Mouse (Mus musculus) forebrain, embryonic 11.5 days (tissue): ENCODE measurements around the gene Eif2ak3. TPM values are rescaled to one million over a fixed set of nuclear protein-coding genes. Genes with fewer than 3 reads are reported as not detected.

Source experiments
- ATAC-seq: fragments of 200-750 bp; cut with Nextera tagmentation; replicated peaks from 2 replicates; pipeline ENCODE4 v1.8.0; 2017; ENCODE audit warnings: moderate TSS enrichment; ENCODE audit not compliant: low FRiP score
- DNase-seq: peaks from one replicate; pipeline ENCODE4 v3.0.0-alpha.2; 2017; ENCODE audit warnings: low spot score
- H3K27ac ChIP-seq: fragments of 300-500 bp; sonication (generic); 2 replicates; pipeline ENCODE4 v1.5.1; 2014; ENCODE audit warnings: low read depth, low read length
- H3K27me3 ChIP-seq: fragments of 300-500 bp; sonication (generic); 2 replicates; pipeline ENCODE4 v1.6.1; 2014; ENCODE audit warnings: mild to moderate bottlenecking, low read length, mixed read lengths; ENCODE audit not compliant: control insufficient read depth, insufficient read depth
- H3K36me3 ChIP-seq: fragments of 300-500 bp; sonication (generic); 2 replicates; pipeline ENCODE4 v1.6.1; 2014; ENCODE audit warnings: mild to moderate bottlenecking, low read length, moderate library complexity, mixed read lengths; ENCODE audit not compliant: control insufficient read depth, insufficient read depth
- H3K4me1 ChIP-seq: fragments of 300-500 bp; sonication (generic); replicated peaks from 2 replicates; pipeline ENCODE4 v1.6.1; 2014; ENCODE audit warnings: low read length, mixed read lengths; ENCODE audit not compliant: control insufficient read depth, insufficient read depth
- H3K4me2 ChIP-seq: fragments of 300-500 bp; sonication (generic); 2 replicates; pipeline ENCODE4 v1.6.1; 2014; ENCODE audit warnings: low read depth, mild to moderate bottlenecking, low read length, moderate library complexity, mixed read lengths; ENCODE audit not compliant: severe bottlenecking
- H3K4me3 ChIP-seq: fragments of 300-500 bp; sonication (generic); 2 replicates; pipeline ENCODE4 v1.5.1; 2014; ENCODE audit warnings: low read depth, low read length
- H3K9ac ChIP-seq: fragments of 300-500 bp; sonication (generic); 2 replicates; pipeline ENCODE4 v1.6.1; 2014; ENCODE audit warnings: low read length
- H3K9me3 ChIP-seq: fragments of 300-500 bp; sonication (generic); 2 replicates; pipeline ENCODE4 v1.6.1; 2016; ENCODE audit warnings: low read length, mixed read lengths; ENCODE audit not compliant: control insufficient read depth
- WGBS: fragments of 180-500 bp; shearing (Covaris S2); extraction: QIAGEN DNeasy Blood & Tissue Kit; methylation state at CpG from one replicate; pipeline ENCODE4 v1.1.7; 2014; 5-methylcytosine and 5-hydroxymethylcytosine counted together
- polyA plus RNA-seq: library from polyadenylated mRNA; unstranded; fragments of >200 nt; fragmentation: Nextera tagmentation; extraction: Ambion mirVana; gene quantifications from 2 replicates; pipeline ENCODE4 v1.2.1, GENCODE M21; 2014

Eif2ak3 gene
- polyA plus RNA-seq, 1 experiment from 2014 or later: 11.0 TPM

- WGBS: 71% methylated on average over 5 of the region's 5 CpGs
- no peak for DNase-seq
- no peak for ATAC-seq
- no peaks in the 10 kb centered on the region for H3K36me3 ChIP-seq
- no peak overlapping the region for H3K4me3 ChIP-seq
- H3K9me3 ChIP-seq: no peaks in the 10 kb centered on the region
- H3K4me2 ChIP-seq: peak overlapping the region; percentile 6; the same call in 1 of the 2 replicates
- no peaks in the 10 kb centered on the region; the same call in 1 of the 2 replicates for H3K4me1 ChIP-seq
- H3K9ac ChIP-seq: no peak overlapping the region; the same call in 1 of the 2 replicates
- H3K27me3 ChIP-seq: no peaks in the 10 kb centered on the region
- no peak overlapping the region for H3K27ac ChIP-seq
Measured at GRCm38 (mm10) chr6:70842991-70843390, 1.3 kb upstream of the Eif2ak3 start.

- Histone ChIP-seq H3K27me3 (no peaks in the 10 kb centered on the region), H3K9ac (peak overlapping the region; percentile 82), H3K4me3 (peak overlapping the region; percentile 89), H3K9me3 (no peaks in the 10 kb centered on the region), H3K36me3 (no peaks in the 10 kb centered on the region), H3K4me1 (no peaks in the 10 kb centered on the region; the same call in 1 of the 2 replicates), H3K4me2 (peak overlapping the region; percentile 71), H3K27ac (peak overlapping the region; percentile 70)
- ATAC-seq: no peak
- no peak for DNase-seq
- WGBS: 1% methylated on average over 38 of the region's 38 CpGs
Measured at GRCm38 (mm10) chr6:70844896-70845646, 756 bp downstream of the Eif2ak3 start.

GRCm38 (mm10) chr6:70847386-70847785 lies 3.1 kb downstream of the Eif2ak3 start:
- no peaks in the 10 kb centered on the region for H3K36me3 ChIP-seq
- H3K4me3 ChIP-seq: no peak overlapping the region
- ATAC-seq (no peak), DNase-seq (no peak)
- WGBS: 55% methylated on average over 3 of the region's 3 CpGs
- H3K4me1 ChIP-seq: no peaks in the 10 kb centered on the region; the same call in 1 of the 2 replicates
- H3K27ac ChIP-seq: no peak overlapping the region
- no peaks in the 10 kb centered on the region for H3K9me3 ChIP-seq
- no peaks in the 10 kb centered on the region for H3K27me3 ChIP-seq
- no peak overlapping the region for H3K9ac ChIP-seq
- no peak overlapping the region for H3K4me2 ChIP-seq

GRCm38 (mm10) chr6:70853371-70853770 lies 9.1 kb downstream of the Eif2ak3 start:
- Histone ChIP-seq H3K9ac (no peak overlapping the region), H3K27ac (no peak overlapping the region), H3K4me1 (no peaks in the 10 kb centered on the region), H3K4me2 (no peak overlapping the region), H3K36me3 (no peaks in the 10 kb centered on the region), H3K4me3 (no peak overlapping the region), H3K27me3 (no peaks in the 10 kb centered on the region), H3K9me3 (no peaks in the 10 kb centered on the region)
- WGBS: 82% methylated on average over 4 of the region's 4 CpGs
- no peak for ATAC-seq
- DNase-seq: no peak

GRCm38 (mm10) chr6:70855529-70856309 lies 11.4 kb downstream of the Eif2ak3 start:
- no peak for DNase-seq
- H3K36me3 ChIP-seq: peaks cover 2% of the 10 kb centered on the region; the same call in 1 of the 2 replicates
- H3K4me2 ChIP-seq: no peak overlapping the region
- H3K4me1 ChIP-seq: no peaks in the 10 kb centered on the region
- H3K27me3 ChIP-seq: no peaks in the 10 kb centered on the region
- no peak for ATAC-seq
- WGBS: 90% methylated on average over 13 of the region's 13 CpGs
- no peak overlapping the region for H3K9ac ChIP-seq
- no peak overlapping the region for H3K27ac ChIP-seq
- no peak overlapping the region for H3K4me3 ChIP-seq
- H3K9me3 ChIP-seq: no peaks in the 10 kb centered on the region

GRCm38 (mm10) chr6:70862726-70863125 lies 18.4 kb downstream of the Eif2ak3 start:
- no peak overlapping the region for H3K9ac ChIP-seq
- H3K4me3 ChIP-seq: no peak overlapping the region
- ATAC-seq (no peak), DNase-seq (no peak)
- H3K27me3 ChIP-seq: no peaks in the 10 kb centered on the region
- H3K4me1 ChIP-seq: no peaks in the 10 kb centered on the region
- no peak overlapping the region for H3K4me2 ChIP-seq
- H3K36me3 ChIP-seq: peaks cover 2% of the 10 kb centered on the region; the same call in 1 of the 2 replicates
- 90% methylated on average over 7 of the region's 7 CpGs for WGBS
- H3K27ac ChIP-seq: no peak overlapping the region
- H3K9me3 ChIP-seq: no peaks in the 10 kb centered on the region

GRCm38 (mm10) chr6:70864285-70864684 lies 20.0 kb downstream of the Eif2ak3 start:
- Histone ChIP-seq H3K4me1 (no peaks in the 10 kb centered on the region), H3K27ac (no peak overlapping the region), H3K4me2 (no peak overlapping the region), H3K9ac (no peak overlapping the region), H3K9me3 (no peaks in the 10 kb centered on the region), H3K27me3 (no peaks in the 10 kb centered on the region), H3K4me3 (no peak overlapping the region), H3K36me3 (no peaks in the 10 kb centered on the region)
- 88% methylated on average over 6 of the region's 6 CpGs for WGBS
- ATAC-seq: no peak
- DNase-seq: no peak

GRCm38 (mm10) chr6:70866761-70867160 lies 22.4 kb downstream of the Eif2ak3 start:
- Histone ChIP-seq H3K9ac (no peak overlapping the region), H3K4me3 (no peak overlapping the region), H3K4me1 (no peaks in the 10 kb centered on the region; the same call in 1 of the 2 replicates), H3K27me3 (no peaks in the 10 kb centered on the region), H3K4me2 (no peak overlapping the region), H3K9me3 (no peaks in the 10 kb centered on the region), H3K27ac (no peak overlapping the region), H3K36me3 (no peaks in the 10 kb centered on the region)
- WGBS: 84% methylated on average over 5 of the region's 5 CpGs
- DNase-seq (no peak), ATAC-seq (no peak)
